Mouse (Mus musculus) testis, adult 2 months (tissue): ENCODE measurements at regions not wholly inside any gene's neighbourhood (a gene's known extent, or its start where the extent isn't known, plus 50 kb on each side); places are given as distances from the start of the nearest gene placed in this dataset.

Source experiments
- H3K27ac ChIP-seq: fragments of 200-500 bp; 2 replicates; pipeline ENCODE4 v1.5.1; 2012; ENCODE audit warnings: low read depth, low read length; ENCODE audit not compliant: control insufficient read depth, insufficient read depth
- H3K27me3 ChIP-seq: fragments of 200-500 bp; 2 replicates; pipeline ENCODE4 v1.6.1; 2012; ENCODE audit warnings: mild to moderate bottlenecking, low read length, moderate library complexity; ENCODE audit not compliant: control insufficient read depth, insufficient read depth
- H3K36me3 ChIP-seq: fragments of 200-500 bp; 2 replicates; pipeline ENCODE4 v1.6.1; 2012; ENCODE audit warnings: mild to moderate bottlenecking, low read length; ENCODE audit not compliant: control insufficient read depth, insufficient read depth
- H3K4me1 ChIP-seq: fragments of 200-500 bp; 2 replicates; pipeline ENCODE4 v1.6.1; 2012; ENCODE audit warnings: low read length; ENCODE audit not compliant: control insufficient read depth, insufficient read depth
- H3K4me3 ChIP-seq: fragments of 200-500 bp; 2 replicates; pipeline ENCODE4 v1.5.1; 2012; ENCODE audit warnings: low read depth, mild to moderate bottlenecking, low read length, moderate library complexity, mixed read lengths; ENCODE audit not compliant: control insufficient read depth
- CTCF ChIP-seq: fragments of 200-500 bp; IDR thresholded peaks from 2 replicates; pipeline ENCODE4 v1.5.1; 2012; ENCODE audit warnings: low read depth, mild to moderate bottlenecking, inconsistent platforms, low read length, moderate library complexity; ENCODE audit not compliant: control insufficient read depth, insufficient read depth, insufficient replicate concordance
- POLR2A ChIP-seq: fragments of 200-500 bp; IDR thresholded peaks from 2 replicates; pipeline ENCODE4 v1.6.1; 2012; ENCODE audit warnings: low read depth, mild to moderate bottlenecking, inconsistent platforms, low read length, moderate library complexity; ENCODE audit not compliant: control insufficient read depth

DNA sequence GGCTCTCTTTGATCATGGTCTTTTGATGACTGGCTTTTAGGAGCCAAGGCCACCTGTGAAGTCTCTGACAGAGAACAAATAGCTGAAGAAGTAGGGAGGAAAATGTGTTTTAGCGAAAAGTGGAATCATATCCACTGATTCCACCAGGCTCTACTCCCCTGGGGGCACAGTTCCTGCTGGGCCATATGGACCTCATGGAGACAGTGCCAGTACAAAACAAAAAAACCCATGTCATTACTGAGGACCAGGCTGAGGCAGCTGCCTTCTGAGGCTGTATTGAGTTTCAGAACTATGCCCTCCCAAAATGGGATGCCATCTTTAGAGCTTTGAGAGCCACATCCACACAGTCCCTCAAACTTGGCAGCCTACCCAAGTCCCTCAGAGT is 256.6 kb downstream of the Icos start:
- H3K4me1 ChIP-seq = no peaks in the 10 kb centered on the region
- TF ChIP-seq POLR2A = no peak
- no peak for TF ChIP-seq CTCF

DNA sequence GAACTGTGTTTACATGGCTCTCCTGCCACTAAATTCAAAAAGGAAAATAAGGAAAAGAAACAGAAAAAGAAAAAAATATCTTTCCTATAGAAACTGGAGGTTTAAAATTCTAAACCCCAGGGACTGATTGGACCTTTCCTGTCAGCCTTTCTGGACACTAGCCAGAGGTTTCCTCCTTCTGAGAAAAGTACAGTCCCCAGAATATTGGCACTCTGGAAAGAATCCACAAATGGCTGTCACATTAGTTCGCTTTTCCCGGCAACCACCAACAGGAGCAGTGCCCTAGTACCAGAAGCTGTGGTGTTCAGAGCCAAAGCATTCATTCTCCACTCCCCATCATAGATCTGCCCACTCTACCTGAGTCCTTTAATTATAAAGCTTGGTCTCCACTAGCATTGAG is 258.8 kb downstream of the Icos start:
- Histone ChIP-seq H3K4me1 (no peaks in the 10 kb centered on the region), H3K36me3 (no peaks in the 10 kb centered on the region), H3K27ac (no peak overlapping the region), H3K27me3 (no peaks in the 10 kb centered on the region), H3K4me3 (no peak overlapping the region)
- TF ChIP-seq POLR2A (no peak), CTCF (no peak)

More for the DNA sequence above, 256.6 kb downstream of the Icos start:
- Histone ChIP-seq H3K4me3 (no peak overlapping the region), H3K27me3 (no peaks in the 10 kb centered on the region), H3K36me3 (no peaks in the 10 kb centered on the region), H3K27ac (no peak overlapping the region)

DNA sequence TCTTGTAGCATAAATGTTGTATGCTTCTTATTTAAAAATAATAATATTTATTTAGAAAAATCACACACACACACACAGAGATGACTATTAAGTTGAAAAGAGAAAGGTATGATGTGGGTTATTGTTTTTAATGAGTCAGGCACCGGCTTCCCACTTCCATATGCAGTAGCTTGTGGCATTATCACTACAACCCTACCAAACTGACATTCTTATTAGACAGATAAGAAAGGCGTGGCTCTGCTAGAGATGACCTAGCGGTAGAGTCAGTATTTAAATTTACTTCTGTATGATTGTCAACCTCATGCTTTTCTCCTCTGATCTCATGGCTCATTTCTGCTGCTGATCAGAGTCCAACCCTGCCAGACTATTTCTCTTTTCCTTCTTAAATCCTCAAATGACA is 260.9 kb downstream of the Icos start:
- TF ChIP-seq POLR2A = no peak
- TF ChIP-seq CTCF = no peak
- H3K36me3 ChIP-seq = no peaks in the 10 kb centered on the region
- no peak overlapping the region for H3K4me3 ChIP-seq
- H3K27ac ChIP-seq = no peak overlapping the region
- H3K4me1 ChIP-seq = no peaks in the 10 kb centered on the region
- no peaks in the 10 kb centered on the region for H3K27me3 ChIP-seq

DNA sequence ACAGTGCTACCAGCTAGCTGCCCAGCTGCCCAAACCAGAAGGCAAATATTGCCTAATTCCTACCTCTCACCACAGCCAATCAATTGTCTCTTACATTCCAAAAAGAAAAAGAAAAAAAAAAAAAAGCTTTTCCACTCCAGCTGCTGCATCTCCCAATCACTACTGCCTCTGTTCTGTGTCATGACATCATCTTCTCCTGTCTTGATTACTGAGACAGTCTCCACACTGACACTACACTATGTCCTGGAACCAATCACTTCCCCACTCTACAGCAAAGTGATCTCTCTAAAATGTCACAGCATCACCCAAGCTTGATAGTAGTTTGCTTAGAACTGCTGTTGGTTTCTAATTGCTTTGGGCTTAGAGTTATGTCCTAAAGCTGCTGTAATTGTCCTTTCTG is 279.8 kb downstream of the Icos start:
- no peak for TF ChIP-seq POLR2A
- no peak for TF ChIP-seq CTCF
- H3K4me1 ChIP-seq = no peaks in the 10 kb centered on the region
- H3K27me3 ChIP-seq = no peaks in the 10 kb centered on the region
- H3K36me3 ChIP-seq = no peaks in the 10 kb centered on the region
- no peak overlapping the region for H3K27ac ChIP-seq
- no peak overlapping the region for H3K4me3 ChIP-seq

DNA sequence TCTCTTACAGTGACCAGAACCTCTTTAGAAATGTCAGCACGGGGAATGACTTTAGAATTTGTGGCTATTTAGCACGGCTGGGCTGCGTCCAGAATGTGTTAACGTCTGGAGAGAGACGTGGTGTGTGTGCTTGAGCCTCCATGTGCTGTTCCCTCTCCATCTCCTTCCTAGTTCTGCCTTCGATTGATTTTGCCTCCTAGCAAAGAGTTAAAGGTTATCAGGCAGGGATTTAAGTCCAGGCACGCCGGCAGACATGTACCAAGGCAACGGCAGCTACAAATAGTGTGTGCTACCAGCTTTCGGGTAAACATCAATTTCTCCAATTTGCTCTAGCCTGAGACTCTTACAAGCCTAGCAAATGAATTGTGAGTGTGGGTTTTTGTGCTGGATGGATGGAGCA is 285.7 kb downstream of the Icos start:
- no peak overlapping the region for H3K4me3 ChIP-seq
- H3K27me3 ChIP-seq = no peaks in the 10 kb centered on the region
- H3K36me3 ChIP-seq = no peaks in the 10 kb centered on the region
- H3K4me1 ChIP-seq = no peaks in the 10 kb centered on the region
- H3K27ac ChIP-seq = no peak overlapping the region
- TF ChIP-seq POLR2A = no peak
- TF ChIP-seq CTCF = no peak

DNA sequence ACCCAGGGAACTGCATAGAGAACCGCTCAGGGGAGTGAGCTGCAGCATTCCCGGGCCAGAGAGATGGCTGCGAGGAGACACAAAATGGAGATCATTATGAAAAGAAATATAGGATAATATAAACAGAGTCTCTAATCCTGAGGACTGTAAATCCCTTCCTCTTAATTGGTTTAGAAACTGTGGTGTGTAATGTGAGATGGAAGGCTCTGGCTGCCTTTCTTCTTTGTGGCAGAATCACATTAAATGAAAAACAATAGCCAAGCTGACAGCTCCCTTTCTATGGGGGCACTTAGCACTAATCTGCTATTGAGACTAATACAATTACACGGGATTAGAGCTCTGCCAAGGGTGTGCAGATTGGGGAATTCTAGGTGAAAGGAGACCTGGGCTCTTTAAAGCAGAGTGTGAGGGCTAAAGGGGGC is 288.0 kb downstream of the Icos start:
- no peak overlapping the region for H3K27ac ChIP-seq
- no peaks in the 10 kb centered on the region for H3K4me1 ChIP-seq
- no peak for TF ChIP-seq CTCF
- no peak for TF ChIP-seq POLR2A
- H3K36me3 ChIP-seq = no peaks in the 10 kb centered on the region
- H3K27me3 ChIP-seq = no peaks in the 10 kb centered on the region
- H3K4me3 ChIP-seq = no peak overlapping the region

DNA sequence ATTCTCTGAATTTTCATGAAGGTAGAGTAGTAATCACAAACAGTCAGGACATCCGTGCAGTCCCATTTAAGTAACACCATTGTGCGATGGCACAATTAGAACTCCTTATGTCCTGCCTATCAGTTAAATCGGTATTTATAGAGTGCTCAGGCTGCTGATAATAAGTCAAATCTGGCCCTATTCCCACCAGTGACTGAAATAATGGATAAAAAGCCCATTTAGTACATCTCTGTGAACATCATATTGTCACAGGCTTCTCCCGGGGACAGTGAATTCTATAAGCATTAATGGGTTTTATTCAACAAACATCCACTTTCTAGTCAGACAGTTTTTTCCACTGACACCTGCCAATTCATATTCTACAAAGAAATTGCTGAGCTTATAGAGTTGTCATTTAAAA is 296.1 kb downstream of the Icos start:
- no peak overlapping the region for H3K27ac ChIP-seq
- no peaks in the 10 kb centered on the region for H3K27me3 ChIP-seq
- TF ChIP-seq POLR2A = no peak
- TF ChIP-seq CTCF = no peak
- H3K4me3 ChIP-seq = no peak overlapping the region
- no peaks in the 10 kb centered on the region for H3K36me3 ChIP-seq
- H3K4me1 ChIP-seq = no peaks in the 10 kb centered on the region

DNA sequence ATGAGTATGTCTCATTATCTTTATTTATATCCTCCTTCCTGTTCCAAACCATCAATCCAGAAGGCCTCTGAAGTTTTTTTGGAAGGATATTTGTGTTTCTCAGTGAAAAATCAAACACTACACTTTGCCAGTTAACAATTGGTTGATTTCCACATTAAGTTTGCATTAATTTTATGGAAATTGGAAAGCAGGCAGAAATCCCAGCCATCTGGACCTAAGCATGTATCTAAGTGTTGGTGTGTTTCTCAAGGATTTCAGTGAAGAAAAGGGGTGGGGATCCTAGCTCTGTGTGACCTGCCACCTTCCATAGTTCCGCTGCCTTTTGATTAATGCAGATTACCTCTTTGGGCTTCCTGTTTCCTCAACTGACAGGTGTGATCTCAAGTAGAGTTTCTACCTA is 296.5 kb downstream of the Icos start:
- Histone ChIP-seq H3K4me3 (no peak overlapping the region), H3K4me1 (no peaks in the 10 kb centered on the region), H3K36me3 (no peaks in the 10 kb centered on the region), H3K27me3 (no peaks in the 10 kb centered on the region), H3K27ac (no peak overlapping the region)
- TF ChIP-seq CTCF (no peak), POLR2A (no peak)
